Mouse (Mus musculus) G1E-ER4 (cell line): ENCODE data around the gene Snx9. TPM values are rescaled to one million over a fixed set of nuclear protein-coding genes. Genes with fewer than 3 reads are reported as not detected.

Source experiments
- GATA1 ChIP-seq: IDR thresholded peaks from one replicate; pipeline ENCODE4 v1.8.0; 2012; ENCODE audit warnings: low read length, inconsistent platforms
- polyA plus RNA-seq: library from polyadenylated mRNA; stranded (reverse); fragments of >175 nt; gene quantifications from 2 replicates; pipeline ENCODE4 v1.2.3, GENCODE M21; 2012

Gene Snx9
- polyA plus RNA-seq, 1 experiment, result 35.8 TPM

DNA sequence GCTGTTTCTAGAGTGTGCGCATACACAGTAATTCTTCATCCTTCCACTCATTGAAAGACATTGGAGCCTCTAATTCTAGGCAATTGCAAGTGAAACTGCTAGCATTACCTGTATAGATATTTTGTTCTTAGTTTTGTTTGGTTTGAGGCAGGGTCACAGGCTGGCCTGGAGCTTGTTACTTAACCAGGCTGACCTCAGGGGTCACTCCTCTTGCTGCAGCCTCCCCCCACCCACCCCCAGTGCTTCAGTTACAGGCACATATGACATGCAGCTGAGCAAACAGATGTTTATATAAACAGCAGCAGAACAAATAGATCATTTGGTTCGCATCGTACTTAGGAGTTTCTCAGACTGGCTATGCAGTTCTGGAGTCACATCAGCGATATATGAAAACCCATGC lies 71.7 kb downstream of the Snx9 start:
- TF ChIP-seq GATA1, result no peak

DNA sequence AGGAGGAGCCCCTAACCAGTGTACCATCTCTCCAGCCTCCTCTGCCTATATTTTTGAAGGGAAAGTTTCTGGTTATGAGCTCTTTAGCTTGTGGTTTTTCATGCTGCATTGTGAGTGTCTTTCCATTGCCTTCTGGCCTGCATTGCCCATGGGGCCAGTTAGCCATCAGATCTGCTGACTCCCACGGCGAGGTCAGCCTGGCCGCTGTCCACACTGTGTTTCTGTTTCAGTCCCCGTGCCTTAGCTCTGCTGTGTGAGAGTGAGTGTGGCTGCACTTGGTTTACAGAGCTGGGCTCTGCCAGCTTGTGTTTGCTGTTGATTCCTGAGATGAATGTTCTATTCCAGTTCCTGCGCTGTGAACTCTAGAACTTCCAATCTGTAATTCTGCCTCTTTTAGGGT lies 73.1 kb downstream of the Snx9 start:
- TF ChIP-seq GATA1, result no peak

DNA sequence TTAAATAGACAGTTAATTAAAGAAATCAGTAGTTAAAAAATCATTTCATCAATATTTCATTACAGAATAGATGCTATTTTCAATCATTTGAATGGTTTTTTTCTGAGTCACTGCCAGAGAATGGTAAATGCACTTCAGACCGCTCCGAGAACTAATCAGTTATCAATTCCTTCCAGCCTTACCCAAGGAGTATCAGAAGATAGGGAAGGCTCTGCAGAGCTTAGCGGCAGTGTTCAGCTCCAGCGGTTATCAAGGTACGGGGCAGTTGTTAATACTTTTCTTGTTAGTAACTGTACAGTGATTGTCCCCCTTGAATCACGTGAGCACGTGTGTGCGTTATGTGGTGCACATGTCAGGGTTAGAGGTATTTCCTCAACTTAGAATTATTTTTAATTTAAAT lies 80.8 kb downstream of the Snx9 start:
- TF ChIP-seq GATA1, result peak; percentile 73

DNA sequence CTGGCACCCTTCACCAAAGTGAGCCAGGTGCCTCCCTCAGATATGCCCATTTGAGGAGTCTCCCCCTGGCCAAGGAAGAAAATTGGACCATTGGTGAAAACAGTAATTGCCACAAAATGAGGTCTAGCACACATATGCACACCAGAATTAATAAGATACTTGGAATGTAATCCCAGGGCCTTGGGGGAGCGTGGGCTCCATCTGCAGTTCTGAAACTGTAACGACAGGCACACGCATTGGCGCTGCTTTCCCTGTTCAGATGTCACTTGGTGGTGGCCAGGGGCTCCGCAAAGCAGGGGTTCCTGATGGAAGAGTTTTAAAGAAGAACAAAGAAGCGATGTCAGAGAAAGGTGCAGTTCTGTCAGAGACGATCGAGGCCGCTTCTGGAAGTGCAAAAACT lies 82.2 kb downstream of the Snx9 start:
- TF ChIP-seq GATA1, result no peak

DNA sequence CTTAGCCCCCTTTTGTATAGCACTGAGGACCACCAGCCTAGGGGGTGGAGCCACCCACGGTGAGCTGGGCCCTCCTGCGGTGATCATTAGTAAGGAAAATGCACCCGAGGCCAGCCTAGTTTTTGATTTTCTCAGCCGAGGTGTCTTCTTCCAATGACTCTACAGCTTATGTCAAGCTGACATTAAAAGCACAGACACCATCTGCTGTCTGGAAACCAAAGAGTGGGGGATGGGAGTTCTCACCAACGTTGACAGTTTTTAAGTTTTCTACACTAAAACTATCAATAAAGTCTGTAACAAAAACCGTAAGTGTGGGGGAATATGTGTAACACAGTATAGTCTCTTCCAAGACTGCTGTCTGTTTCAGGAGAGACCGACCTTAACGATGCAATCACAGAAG lies 83.1 kb downstream of the Snx9 start:
- no peak for TF ChIP-seq GATA1

DNA sequence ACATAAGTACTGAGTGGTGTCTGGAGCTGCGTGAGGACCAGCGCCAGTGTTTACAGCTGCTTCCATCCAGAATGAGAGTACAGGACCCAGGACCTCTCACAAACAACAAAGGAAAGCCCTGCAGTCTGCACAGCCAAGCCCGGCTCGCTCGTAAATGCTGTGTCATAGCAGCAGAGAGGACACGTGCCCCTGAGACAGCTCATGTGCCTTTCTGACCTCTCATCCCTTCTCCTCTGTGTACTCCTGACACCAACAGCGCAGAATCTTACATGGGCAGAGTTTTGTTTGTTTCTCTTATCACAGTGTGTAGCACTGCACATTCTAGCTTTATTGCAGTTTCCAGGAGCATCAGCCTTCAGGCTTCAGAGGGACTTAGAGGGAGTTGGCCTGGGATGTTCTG lies 85.6 kb downstream of the Snx9 start:
- no peak for TF ChIP-seq GATA1

DNA sequence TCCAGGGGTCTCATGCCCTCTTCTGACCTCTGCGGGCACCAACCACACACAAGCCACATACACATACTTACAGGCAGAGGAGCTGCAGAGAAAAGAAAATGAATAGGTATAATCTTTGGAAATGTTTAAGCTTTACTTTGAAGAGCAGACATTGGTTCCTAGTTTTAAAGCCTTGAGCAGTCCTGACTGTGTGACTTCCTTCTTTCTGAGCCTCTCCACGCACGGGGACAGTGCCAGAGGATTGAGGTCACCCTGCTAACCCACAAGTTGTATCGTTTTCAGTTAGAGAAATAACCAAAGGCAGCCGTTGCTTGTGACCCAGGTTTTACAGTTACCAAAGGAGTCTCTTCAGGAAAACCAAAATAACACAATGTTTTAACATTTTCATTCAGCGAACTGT lies 87.9 kb downstream of the Snx9 start:
- no peak for TF ChIP-seq GATA1

DNA sequence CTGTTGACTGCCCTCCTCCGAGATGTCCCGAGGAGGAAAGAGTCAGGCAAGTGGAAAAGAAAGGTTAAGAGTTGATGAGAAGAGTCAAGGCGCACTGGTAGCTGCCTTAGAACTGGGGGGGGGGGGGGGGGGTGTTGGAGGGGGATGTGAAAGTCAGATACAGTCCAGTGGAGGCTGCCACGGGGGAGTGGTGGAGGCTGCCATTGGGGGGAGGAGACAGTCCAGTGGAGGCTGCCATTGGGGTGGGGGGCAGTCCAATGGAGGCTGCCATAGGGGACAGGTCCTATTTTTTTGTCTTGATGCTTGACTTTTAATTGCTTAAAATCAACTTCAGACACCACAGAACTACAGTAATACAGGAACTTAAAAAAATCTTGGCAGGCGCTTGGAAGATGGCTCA lies 91.0 kb downstream of the Snx9 start:
- no peak for TF ChIP-seq GATA1

DNA sequence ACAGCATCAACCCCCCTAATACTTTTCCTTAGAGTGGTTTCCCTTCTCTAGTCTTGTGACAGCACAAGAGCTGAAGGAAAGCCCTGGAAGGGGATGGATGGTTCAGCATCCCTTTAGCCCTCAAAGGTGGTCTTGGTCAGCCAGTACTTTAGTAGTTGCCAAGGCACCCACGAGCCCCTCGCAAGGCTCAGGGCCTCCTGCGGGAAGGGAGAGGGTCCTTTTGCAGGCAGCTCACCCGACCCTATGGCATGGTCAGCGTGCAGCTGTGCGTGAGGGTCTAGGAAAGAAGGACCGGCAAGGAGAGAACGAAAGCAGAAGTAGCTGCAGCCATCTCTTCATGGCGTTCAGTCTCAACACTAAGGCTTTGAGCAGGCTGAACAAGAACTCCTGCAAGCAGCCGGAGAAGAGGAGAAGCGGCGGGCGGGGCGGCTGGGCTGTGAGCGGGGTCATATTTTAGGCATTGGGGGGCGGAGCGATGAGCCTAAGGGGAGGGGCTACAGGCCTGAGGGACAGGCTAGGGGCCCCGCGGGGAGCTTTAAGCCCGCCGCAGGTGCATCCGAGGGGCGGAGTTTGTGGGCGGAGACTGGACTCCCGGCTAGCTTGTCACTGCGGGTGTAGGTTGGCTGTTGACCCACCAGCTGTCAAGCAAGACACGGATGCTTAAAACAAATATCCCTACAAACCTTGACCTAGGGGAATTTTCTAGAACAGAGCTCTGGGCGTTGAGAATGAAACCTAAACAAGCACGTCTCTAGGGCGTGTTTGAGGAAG lies 93.6 kb downstream of the Snx9 start:
- no peak for TF ChIP-seq GATA1

DNA sequence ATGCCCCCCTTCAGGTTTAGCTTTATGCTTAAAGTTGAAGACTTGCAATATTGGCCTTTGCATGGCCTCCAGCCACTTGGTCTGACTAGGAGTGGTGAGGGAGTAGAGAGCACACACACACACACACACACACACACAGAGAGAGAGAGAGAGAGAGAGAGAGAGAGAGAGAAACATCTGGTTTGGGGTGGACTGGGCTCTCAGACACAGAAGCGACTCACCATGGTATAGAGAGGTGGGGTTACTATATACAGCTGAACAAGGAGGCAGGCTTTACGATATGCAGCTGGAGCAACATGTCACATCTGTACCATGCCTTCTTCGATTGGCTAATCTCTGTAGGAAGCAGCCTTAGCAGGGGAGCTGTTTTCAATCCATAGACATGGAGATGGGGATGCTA lies 94.6 kb downstream of the Snx9 start:
- TF ChIP-seq GATA1, result no peak

DNA sequence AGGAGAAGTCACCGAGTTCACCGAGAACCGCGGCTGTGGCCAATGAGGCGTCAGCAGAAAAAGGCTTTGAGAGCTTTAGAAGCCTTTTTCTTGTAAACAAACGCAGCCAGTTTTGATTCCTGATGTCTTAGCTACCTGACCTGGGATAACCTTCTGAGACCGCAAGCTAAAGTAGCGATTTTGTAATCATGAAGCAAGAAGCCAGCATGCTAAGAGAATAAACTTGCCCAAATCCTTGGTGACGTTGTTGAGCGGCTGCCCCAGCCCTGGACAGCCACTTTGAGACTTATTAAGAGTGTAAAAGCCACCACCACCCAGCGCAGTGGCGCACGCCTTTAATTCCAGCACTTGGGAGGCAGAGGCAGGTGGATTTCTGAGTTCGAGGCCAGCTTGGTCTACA lies 95.1 kb downstream of the Snx9 start:
- no peak for TF ChIP-seq GATA1

DNA sequence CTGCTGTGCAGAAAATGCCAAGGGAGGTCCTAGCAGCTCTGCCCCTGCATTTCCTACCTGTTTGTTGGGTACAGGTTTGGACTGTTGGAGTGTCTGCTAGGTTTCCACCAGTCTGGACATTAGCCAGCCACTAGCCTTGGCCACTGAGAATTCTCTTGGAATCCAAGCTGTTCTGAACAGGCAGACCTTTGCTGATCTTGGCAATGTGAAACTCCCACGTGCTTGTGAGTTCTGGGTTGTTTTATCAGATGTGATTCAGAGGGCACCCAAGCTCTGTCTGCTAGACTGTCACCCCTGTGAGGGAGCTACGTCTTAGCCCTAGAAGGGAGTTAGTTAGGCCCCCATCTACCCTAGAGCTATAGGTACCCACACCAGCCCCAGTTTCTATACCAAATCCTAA lies 96.3 kb downstream of the Snx9 start:
- TF ChIP-seq GATA1, result no peak

DNA sequence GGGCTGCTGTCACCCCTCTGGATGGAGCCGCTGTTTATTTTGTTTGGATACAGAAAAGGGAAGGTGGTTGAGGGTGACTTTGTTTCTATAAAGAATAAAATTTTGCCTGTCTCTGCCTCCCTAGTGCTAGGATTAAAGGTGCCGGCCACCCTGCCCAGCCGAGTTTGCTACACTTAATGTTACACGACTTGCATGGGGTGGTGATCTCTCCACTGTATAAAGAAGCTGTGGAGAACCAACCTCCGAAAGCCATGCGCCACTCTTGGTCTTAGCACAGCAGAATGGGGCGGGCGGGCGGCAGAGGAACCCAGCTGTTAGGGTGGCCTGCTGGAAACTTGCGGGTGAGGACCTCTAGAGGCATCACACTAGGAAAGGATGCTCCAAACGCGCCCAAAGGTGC lies 98.7 kb downstream of the Snx9 start:
- TF ChIP-seq GATA1, result no peak

DNA sequence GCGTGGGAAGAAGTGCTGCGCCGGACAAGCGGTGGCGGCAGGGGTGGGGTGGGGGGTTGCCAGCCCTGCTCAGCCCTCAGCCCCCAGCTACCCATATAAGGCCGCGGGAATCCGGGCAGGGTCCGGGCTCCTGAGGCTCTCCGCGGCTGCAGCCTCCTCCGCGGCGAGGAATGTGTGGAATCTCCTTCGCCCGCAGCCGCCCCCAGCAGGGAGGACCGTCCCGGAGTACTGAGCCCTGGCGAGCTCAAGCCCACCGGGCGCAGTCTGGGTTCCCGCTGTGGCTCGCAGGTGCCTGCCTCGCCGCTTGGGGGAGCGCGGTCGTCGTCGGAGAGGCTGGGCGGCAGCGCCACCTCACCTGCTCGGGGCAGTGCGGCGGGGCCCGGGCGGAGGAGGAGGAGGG lies 99.7 kb downstream of the Snx9 start:
- no peak for TF ChIP-seq GATA1

DNA sequence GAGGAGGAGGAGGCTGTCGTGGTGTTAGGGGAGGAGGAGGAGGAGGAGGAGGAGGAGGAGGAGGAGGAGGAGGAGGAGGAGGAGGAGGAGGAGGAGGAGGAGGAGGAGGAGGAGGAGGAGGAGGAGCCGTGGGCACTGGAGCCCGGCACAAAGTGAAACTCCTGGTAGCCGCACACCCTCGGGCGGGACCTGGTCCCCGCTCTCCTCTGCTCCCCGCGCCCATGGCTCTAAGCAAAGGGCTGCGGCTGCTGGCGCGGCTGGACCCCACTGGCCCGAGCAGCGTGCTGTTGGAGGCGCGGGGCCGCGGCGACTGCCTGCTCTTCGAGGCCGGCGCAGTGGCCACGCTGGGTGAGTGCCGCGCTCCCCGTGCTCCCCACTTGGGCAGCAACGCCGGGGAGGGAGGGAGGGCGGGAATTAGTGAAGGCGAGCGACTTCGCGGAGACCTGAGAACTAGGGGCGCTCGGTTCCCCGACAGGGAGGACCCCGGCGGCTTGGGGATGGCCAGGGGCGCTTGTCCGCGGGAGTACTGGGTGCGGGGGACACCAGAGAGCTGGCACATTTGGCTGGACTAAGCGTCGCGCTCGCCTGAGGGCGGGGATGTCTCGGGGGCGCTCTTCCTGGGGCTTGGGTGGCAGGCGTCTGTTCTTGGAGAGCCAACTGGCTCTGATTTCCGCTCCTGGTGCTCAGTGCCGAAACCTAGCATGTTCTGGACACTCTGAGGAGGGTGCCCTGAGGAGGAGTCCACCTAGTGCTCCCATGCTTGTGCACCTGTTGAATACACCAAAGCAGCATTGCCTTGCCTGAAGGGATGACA lies 100.3 kb downstream of the Snx9 start, which contains the start of gene Synj2:
Synj2 (plus strand) TSS at position 51 of the 814 bp plus-strand sequence.
- no peak for TF ChIP-seq GATA1

DNA sequence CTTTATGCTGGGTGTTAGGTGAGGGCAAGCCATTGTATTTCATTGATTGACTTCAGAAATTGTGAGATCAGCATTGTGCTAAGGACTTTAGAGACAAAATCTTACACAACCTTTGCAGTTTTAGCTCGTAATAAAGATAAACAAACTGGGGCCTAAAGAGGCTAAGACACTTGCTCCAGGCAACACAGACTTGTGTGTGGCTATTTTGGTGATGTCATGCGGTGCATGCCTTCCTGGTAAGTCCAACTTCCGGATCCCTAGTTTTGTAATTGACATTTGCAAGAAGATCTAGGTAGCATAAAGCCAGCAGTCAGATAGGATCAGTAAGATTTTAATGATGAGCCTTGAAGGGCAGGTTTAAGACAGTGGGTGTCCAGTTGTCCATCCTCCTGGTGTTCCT lies 101.0 kb downstream of the Snx9 start:
- no peak for TF ChIP-seq GATA1

DNA sequence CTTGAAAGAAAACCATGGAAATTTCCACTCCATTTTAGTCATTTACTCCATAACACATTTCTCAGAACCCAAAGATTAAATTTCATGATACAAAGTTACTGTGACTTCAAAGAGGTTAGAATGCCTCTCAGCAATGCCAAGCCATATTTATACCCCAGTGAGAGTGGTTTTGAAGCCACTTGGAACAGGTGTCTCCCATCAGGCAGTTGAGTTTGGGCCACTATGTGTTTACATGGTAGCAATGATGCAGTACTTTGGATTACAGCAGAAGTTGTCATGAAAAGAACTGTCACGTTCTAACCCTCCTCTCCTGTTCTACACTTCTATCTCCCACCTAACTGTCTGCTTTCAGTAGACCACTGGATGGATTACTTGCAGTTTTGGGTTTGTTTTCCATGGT lies 101.9 kb downstream of the Snx9 start:
- no peak for TF ChIP-seq GATA1
